Mouse (Mus musculus): ENCODE results near the gene Ttll7. TPM values are rescaled to one million over a fixed set of nuclear protein-coding genes. Genes with fewer than 3 reads are reported as not detected.
A peak's percentile ranks its signal among the peaks of the same experiment; 100 is the strongest.

The Ttll7 gene
- total and polyA plus RNA-seq, 3 experiments: 0.38 TPM; not detected in 2

DNA sequence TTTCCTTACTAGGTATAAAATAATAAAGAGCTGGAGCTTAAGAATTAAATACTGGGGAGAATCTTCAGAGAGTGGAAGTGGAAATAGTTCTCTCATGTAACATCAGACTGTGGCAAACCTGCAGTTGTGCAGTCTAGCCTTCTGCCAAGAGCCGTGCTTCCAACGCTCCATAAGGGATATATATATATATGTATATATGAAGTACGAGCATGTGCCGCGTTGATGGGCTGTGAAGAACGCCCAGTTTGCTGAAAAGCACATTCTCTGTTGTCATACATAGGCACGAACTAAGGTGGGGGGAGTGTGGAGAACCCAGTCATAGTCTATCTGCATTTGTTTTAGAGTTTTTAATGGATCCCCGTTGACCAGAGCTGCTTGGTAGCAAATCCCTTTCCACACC lies 104.6 kb downstream of the Ttll7 start:
- TF ChIP-seq GATA2 (IDR thresholded peaks at IDR 0.05; ENCODE audit: borderline replicate concordance, low read depth, low read length) (no peak), GATA1 (IDR thresholded peaks at IDR 0.05; ENCODE audit: borderline replicate concordance, low read length) (no peak), POLR2AphosphoS5 (IDR thresholded peaks at IDR 0.05; ENCODE audit: insufficient replicate concordance, low read depth, low read length) (no peak), TAL1 (conservative IDR thresholded peaks at IDR 0.05; ENCODE audit: low read depth, low read length) (no peak), CTCF (IDR thresholded peaks at IDR 0.05; ENCODE audit: low read depth, low read length) (no peak)
- Histone ChIP-seq H3K4me3 (ENCODE audit: low read depth, low read length) (no peak overlapping the region), H3K36me3 (replicated peaks) (no peaks in the 10 kb centered on the region), H3K9me3 (replicated peaks) (no peaks in the 10 kb centered on the region), H3K4me1 (ENCODE audit: insufficient read depth, low read depth, low read length) (no peaks in the 10 kb centered on the region), H3K27me3 (ENCODE audit: insufficient read depth, low read length) (no peaks in the 10 kb centered on the region)
- DNase-seq (ENCODE audit: low spot score) (no peak), ATAC-seq (ENCODE audit: extremely low read depth, insufficient number of reproducible peaks, low FRiP score, poor library complexity, severe bottlenecking) (no peak)

DNA sequence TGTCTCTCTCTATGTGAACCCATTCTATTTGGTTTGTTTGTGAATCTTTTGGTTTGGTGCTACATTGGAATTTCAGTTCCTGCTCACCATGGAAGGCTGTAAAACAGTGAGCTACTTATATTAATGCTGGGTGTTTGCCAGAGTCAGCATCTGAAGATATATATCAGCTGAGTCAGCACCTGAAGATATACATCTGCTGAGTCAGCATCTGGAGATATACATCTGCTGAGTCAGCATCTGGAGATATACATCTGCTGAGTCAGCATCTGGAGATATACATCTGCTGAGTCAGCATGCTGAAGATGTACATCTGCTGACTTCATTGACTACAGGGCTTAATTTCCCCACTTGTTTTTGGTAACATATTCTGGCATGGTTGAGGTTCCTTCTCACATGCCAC lies 110.7 kb downstream of the Ttll7 start:
- no peak for DNase-seq (ENCODE audit: low spot score)
- H3K27me3 ChIP-seq (ENCODE audit: insufficient read depth, low read length): no peaks in the 10 kb centered on the region
- H3K4me1 ChIP-seq (ENCODE audit: insufficient read depth, low read depth, low read length): no peaks in the 10 kb centered on the region
- H3K36me3 ChIP-seq (replicated peaks): no peaks in the 10 kb centered on the region
- TF ChIP-seq CTCF (IDR thresholded peaks at IDR 0.05; ENCODE audit: low read depth, low read length): no peak
- no peak for TF ChIP-seq GATA2 (IDR thresholded peaks at IDR 0.05; ENCODE audit: borderline replicate concordance, low read depth, low read length)
- no peak for TF ChIP-seq TAL1 (conservative IDR thresholded peaks at IDR 0.05; ENCODE audit: low read depth, low read length)
- TF ChIP-seq GATA1 (IDR thresholded peaks at IDR 0.05; ENCODE audit: borderline replicate concordance, low read length): no peak
- TF ChIP-seq POLR2AphosphoS5 (IDR thresholded peaks at IDR 0.05; ENCODE audit: insufficient replicate concordance, low read depth, low read length): no peak
- no peak for ATAC-seq (ENCODE audit: extremely low read depth, insufficient number of reproducible peaks, low FRiP score, poor library complexity, severe bottlenecking)
- no peaks in the 10 kb centered on the region for H3K9me3 ChIP-seq (replicated peaks)
- H3K4me3 ChIP-seq (ENCODE audit: low read depth, low read length): no peak overlapping the region

DNA sequence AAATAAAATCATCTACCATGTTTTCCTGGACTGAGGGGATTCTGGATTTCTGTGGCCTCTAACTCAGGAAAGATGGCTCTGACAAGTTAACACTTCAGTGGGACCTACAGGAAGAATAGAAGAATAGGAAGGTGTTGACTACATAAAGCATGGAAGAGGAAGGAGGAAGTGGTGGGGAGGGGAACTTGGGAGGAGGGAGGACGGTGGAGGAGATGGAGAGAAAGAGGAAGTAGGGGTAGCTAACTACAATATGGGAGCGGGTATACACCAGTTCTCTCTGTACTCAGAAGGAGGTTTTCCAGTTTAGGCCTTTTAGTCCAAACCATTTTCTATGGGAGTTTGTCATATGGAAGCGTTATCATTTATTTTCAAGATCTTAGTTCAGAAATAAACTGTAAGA lies 112.2 kb downstream of the Ttll7 start:
- ATAC-seq (ENCODE audit: extremely low read depth, insufficient number of reproducible peaks, low FRiP score, poor library complexity, severe bottlenecking): peak; percentile 40; the same call in 1 of the 2 replicates
- Histone ChIP-seq H3K4me1 (ENCODE audit: insufficient read depth, low read depth, low read length) (no peaks in the 10 kb centered on the region), H3K9me3 (replicated peaks) (no peaks in the 10 kb centered on the region), H3K36me3 (replicated peaks) (no peaks in the 10 kb centered on the region), H3K4me3 (ENCODE audit: low read depth, low read length) (no peak overlapping the region), H3K27me3 (ENCODE audit: insufficient read depth, low read length) (no peaks in the 10 kb centered on the region)
- no peak for TF ChIP-seq POLR2AphosphoS5 (IDR thresholded peaks at IDR 0.05; ENCODE audit: insufficient replicate concordance, low read depth, low read length)
- no peak for TF ChIP-seq TAL1 (conservative IDR thresholded peaks at IDR 0.05; ENCODE audit: low read depth, low read length)
- TF ChIP-seq GATA2 (IDR thresholded peaks at IDR 0.05; ENCODE audit: borderline replicate concordance, low read depth, low read length): no peak
- no peak for TF ChIP-seq CTCF (IDR thresholded peaks at IDR 0.05; ENCODE audit: low read depth, low read length)
- no peak for TF ChIP-seq GATA1 (IDR thresholded peaks at IDR 0.05; ENCODE audit: borderline replicate concordance, low read length)
- DNase-seq (ENCODE audit: low spot score): no peak

DNA sequence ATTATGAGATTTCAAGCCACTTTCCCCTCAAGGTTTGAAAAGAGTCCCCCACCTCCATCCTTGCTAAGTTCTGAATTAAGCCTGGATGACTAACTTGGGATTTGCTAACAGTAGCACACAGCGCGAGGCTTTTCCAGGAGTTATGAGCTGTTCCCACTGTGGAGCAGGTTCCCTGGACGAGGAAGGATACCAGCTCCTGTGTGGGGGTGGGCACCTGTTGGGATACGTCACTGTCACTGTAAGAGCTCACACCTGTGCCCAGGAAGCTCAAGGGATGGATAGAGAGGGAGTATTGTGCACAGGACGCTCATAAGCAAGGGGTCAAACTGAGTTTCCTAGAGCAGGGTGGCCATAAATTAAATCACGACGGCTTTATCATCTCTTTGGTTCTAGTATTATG lies 115.1 kb downstream of the Ttll7 start:
- Histone ChIP-seq H3K27me3 (ENCODE audit: insufficient read depth, low read length) (no peaks in the 10 kb centered on the region), H3K4me3 (ENCODE audit: low read depth, low read length) (no peak overlapping the region), H3K9me3 (replicated peaks) (no peaks in the 10 kb centered on the region), H3K4me1 (ENCODE audit: insufficient read depth, low read depth, low read length) (no peaks in the 10 kb centered on the region), H3K36me3 (replicated peaks) (no peaks in the 10 kb centered on the region)
- ATAC-seq (ENCODE audit: extremely low read depth, insufficient number of reproducible peaks, low FRiP score, poor library complexity, severe bottlenecking) (no peak), DNase-seq (ENCODE audit: low spot score) (no peak)
- TF ChIP-seq TAL1 (conservative IDR thresholded peaks at IDR 0.05; ENCODE audit: low read depth, low read length) (no peak), GATA1 (IDR thresholded peaks at IDR 0.05; ENCODE audit: borderline replicate concordance, low read length) (no peak), POLR2AphosphoS5 (IDR thresholded peaks at IDR 0.05; ENCODE audit: insufficient replicate concordance, low read depth, low read length) (no peak), GATA2 (IDR thresholded peaks at IDR 0.05; ENCODE audit: borderline replicate concordance, low read depth, low read length) (no peak), CTCF (IDR thresholded peaks at IDR 0.05; ENCODE audit: low read depth, low read length) (no peak)

DNA sequence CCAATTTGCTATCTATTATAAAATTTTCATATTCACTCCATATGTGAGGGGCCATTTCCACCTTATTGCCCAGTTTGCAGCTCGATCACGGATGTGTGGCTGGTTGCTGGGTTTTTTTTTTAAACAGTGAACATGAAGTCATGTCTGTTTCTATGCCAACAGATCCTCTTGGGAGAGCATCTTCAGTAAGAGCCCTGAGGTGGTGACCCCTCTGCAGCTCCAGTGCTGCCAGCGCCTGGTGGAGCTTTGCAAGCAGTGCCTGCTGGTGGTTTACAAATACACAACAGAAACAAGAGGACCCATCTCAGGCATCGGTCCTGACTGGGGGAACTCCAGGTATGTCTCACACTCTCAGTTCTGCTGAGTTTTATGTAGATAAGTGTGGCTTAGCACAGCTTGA lies 115.7 kb downstream of the Ttll7 start:
- no peaks in the 10 kb centered on the region for H3K36me3 ChIP-seq (replicated peaks)
- H3K4me3 ChIP-seq (ENCODE audit: low read depth, low read length): no peak overlapping the region
- ATAC-seq (ENCODE audit: extremely low read depth, insufficient number of reproducible peaks, low FRiP score, poor library complexity, severe bottlenecking) (no peak), DNase-seq (ENCODE audit: low spot score) (no peak)
- TF ChIP-seq TAL1 (conservative IDR thresholded peaks at IDR 0.05; ENCODE audit: low read depth, low read length) (no peak), CTCF (IDR thresholded peaks at IDR 0.05; ENCODE audit: low read depth, low read length) (no peak), GATA2 (IDR thresholded peaks at IDR 0.05; ENCODE audit: borderline replicate concordance, low read depth, low read length) (no peak)
- H3K9me3 ChIP-seq (replicated peaks): no peaks in the 10 kb centered on the region
- no peaks in the 10 kb centered on the region for H3K4me1 ChIP-seq (ENCODE audit: insufficient read depth, low read depth, low read length)
- no peaks in the 10 kb centered on the region for H3K27me3 ChIP-seq (ENCODE audit: insufficient read depth, low read length)

DNA sequence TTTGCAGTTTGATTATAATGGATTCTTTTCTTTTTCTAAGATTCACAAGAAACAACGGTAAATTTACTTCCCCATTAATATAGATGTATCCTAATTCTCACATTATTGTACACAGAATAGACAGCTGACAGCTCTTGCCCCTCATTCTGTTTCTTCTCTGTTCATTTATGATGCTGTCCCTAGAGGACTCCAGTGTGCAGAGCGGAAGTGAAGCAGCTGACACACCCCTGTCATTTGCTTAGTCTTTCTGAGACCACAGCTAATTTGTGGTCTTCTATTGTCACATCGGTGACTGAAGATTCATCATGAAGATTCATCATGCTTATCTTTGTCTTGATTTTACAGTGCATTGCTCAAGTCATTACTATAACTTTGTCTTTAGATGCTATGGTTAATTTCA lies 126.1 kb downstream of the Ttll7 start:
- no peaks in the 10 kb centered on the region for H3K4me1 ChIP-seq (ENCODE audit: insufficient read depth, low read depth, low read length)
- no peaks in the 10 kb centered on the region for H3K9me3 ChIP-seq (replicated peaks)
- no peaks in the 10 kb centered on the region for H3K27me3 ChIP-seq (ENCODE audit: insufficient read depth, low read length)
- H3K36me3 ChIP-seq (replicated peaks): no peaks in the 10 kb centered on the region
- H3K4me3 ChIP-seq (ENCODE audit: low read depth, low read length): no peak overlapping the region
- DNase-seq (ENCODE audit: low spot score): no peak
- no peak for TF ChIP-seq GATA1 (IDR thresholded peaks at IDR 0.05; ENCODE audit: borderline replicate concordance, low read length)
- no peak for TF ChIP-seq TAL1 (conservative IDR thresholded peaks at IDR 0.05; ENCODE audit: low read depth, low read length)
- no peak for TF ChIP-seq CTCF (IDR thresholded peaks at IDR 0.05; ENCODE audit: low read depth, low read length)
- TF ChIP-seq POLR2AphosphoS5 (IDR thresholded peaks at IDR 0.05; ENCODE audit: insufficient replicate concordance, low read depth, low read length): no peak
- ATAC-seq (ENCODE audit: extremely low read depth, insufficient number of reproducible peaks, low FRiP score, poor library complexity, severe bottlenecking): no peak

All from G1E (cell line).